Mouse (Mus musculus): Measurements from ENCODE around the gene Soga1.

The Soga1 gene

GRCm38 (mm10) chr2:157078793-157079700 is at the start of gene Soga1:
TSS of gene Soga1 (minus strand) at chr2:157079254.
- DNase-seq (ENCODE audit: low spot score in 2 of 2), result peak; percentile 66 to 77

GRCm38 (mm10) chr2:157128072-157128471 is 49.0 kb upstream of the Soga1 start:
- no peak for DNase-seq (ENCODE audit: low spot score in 2 of 2)

- no peak for DNase-seq (ENCODE audit: low spot score in 2 of 2)
These were observed 48.3 kb upstream of the Soga1 start for GRCm38 (mm10) chr2:157127370-157127769.

GRCm38 (mm10) chr2:157125246-157125645 is 46.2 kb upstream of the Soga1 start:
- DNase-seq (ENCODE audit: low spot score in 2 of 2), result no peak

- no peak for DNase-seq (ENCODE audit: low spot score in 2 of 2)
These were observed 42.7 kb upstream of the Soga1 start for GRCm38 (mm10) chr2:157121766-157122165.

GRCm38 (mm10) chr2:157119075-157119474 is 40.0 kb upstream of the Soga1 start:
- no peak for DNase-seq (ENCODE audit: low spot score in 2 of 2)

- DNase-seq (ENCODE audit: low spot score in 2 of 2), result no peak
These were observed 39.5 kb upstream of the Soga1 start for GRCm38 (mm10) chr2:157118556-157118955.

GRCm38 (mm10) chr2:157116964-157117363 is 37.9 kb upstream of the Soga1 start:
- no peak for DNase-seq (ENCODE audit: low spot score in 2 of 2)

GRCm38 (mm10) chr2:157108236-157108635 is 29.2 kb upstream of the Soga1 start:
- no peak for DNase-seq (ENCODE audit: low spot score in 2 of 2)

- no peak for DNase-seq (ENCODE audit: low spot score in 2 of 2)
These were observed 25.4 kb upstream of the Soga1 start for GRCm38 (mm10) chr2:157104454-157104853.

GRCm38 (mm10) chr2:157102256-157102655 is 23.2 kb upstream of the Soga1 start:
- DNase-seq (ENCODE audit: low spot score in 2 of 2), result no peak

GRCm38 (mm10) chr2:157101650-157102049 is 22.6 kb upstream of the Soga1 start:
- no peak for DNase-seq (ENCODE audit: low spot score in 2 of 2)

GRCm38 (mm10) chr2:157100319-157100605 is 21.2 kb upstream of the Soga1 start:
- no peak for DNase-seq (ENCODE audit: low spot score in 2 of 2)

- DNase-seq (ENCODE audit: low spot score in 2 of 2), result no peak
These were observed 20.7 kb upstream of the Soga1 start for GRCm38 (mm10) chr2:157099532-157100318.

GRCm38 (mm10) chr2:157095005-157095755 is 16.1 kb upstream of the Soga1 start:
- DNase-seq (ENCODE audit: low spot score in 2 of 2), result peak in 1 of 2 experiments; percentile 41

- DNase-seq (ENCODE audit: low spot score in 2 of 2), result no peak
These were observed 13.0 kb upstream of the Soga1 start for GRCm38 (mm10) chr2:157092024-157092423.

- peak; percentile 77 to 84 for DNase-seq (ENCODE audit: low spot score in 2 of 2)
These were observed 8.7 kb upstream of the Soga1 start for GRCm38 (mm10) chr2:157087536-157088317.

GRCm38 (mm10) chr2:157086796-157087195 is 7.7 kb upstream of the Soga1 start, which contains the start of gene Tldc2:
TSS of gene Tldc2 (plus strand) at chr2:157087055.
- DNase-seq (ENCODE audit: low spot score in 2 of 2), result no peak

- DNase-seq (ENCODE audit: low spot score in 2 of 2), result no peak
These were observed 6.0 kb upstream of the Soga1 start for GRCm38 (mm10) chr2:157084831-157085585.

- no peak for DNase-seq (ENCODE audit: low spot score in 2 of 2)
These were observed 2.9 kb upstream of the Soga1 start for GRCm38 (mm10) chr2:157081960-157082359.

Data from right cerebral cortex, postnatal 36 days (tissue).